Mouse (Mus musculus) natural killer cell, adult 2 months (primary cell): ENCODE results near the gene Ppm1h.

Source experiments
- DNase-seq, 2 experiments: peaks; one replicate each; pipeline ENCODE4 v3.0.0; 2022; ENCODE audit warnings: low spot score in 2 of 2

Ppm1h gene

DNA sequence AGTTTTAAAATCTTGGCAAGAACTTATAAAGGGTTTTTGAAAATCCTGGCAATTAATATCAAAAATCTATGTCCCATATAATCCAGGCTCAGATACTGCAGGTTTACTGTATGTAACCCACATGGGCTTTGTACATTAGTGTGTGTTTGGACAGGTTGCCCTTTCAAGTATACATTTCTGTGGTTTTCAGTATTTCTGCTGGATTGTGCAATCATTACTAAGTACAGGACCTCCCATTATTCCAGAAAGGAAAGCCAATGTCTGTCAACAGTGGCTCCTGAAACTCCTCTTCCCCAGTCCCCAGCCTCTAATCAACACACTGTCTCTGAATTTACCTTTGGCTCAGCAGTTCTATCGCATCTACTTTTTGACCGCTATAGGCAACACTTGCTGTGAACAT lies 66.4 kb downstream of the Ppm1h start:
- DNase-seq: no peak

DNA sequence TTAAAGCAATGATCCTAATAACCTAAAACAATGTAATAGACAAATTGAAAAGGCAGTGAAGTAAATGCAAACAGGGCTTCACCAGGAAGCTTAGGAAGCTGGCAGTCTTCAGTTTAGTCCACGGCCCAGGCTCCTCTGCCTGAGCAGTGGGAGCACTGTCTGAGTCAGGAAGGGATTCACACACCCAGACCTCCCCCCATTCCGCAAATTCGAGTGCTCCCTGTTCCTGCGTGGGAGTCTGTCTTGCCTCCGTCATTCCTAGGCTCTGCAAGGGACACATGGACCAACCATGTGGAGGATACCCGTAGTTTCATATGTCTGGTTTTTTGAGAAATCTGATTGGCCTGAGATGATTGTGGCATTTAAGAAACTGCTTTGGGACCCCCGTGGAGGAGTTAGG lies 67.6 kb downstream of the Ppm1h start:
- DNase-seq: no peak

DNA sequence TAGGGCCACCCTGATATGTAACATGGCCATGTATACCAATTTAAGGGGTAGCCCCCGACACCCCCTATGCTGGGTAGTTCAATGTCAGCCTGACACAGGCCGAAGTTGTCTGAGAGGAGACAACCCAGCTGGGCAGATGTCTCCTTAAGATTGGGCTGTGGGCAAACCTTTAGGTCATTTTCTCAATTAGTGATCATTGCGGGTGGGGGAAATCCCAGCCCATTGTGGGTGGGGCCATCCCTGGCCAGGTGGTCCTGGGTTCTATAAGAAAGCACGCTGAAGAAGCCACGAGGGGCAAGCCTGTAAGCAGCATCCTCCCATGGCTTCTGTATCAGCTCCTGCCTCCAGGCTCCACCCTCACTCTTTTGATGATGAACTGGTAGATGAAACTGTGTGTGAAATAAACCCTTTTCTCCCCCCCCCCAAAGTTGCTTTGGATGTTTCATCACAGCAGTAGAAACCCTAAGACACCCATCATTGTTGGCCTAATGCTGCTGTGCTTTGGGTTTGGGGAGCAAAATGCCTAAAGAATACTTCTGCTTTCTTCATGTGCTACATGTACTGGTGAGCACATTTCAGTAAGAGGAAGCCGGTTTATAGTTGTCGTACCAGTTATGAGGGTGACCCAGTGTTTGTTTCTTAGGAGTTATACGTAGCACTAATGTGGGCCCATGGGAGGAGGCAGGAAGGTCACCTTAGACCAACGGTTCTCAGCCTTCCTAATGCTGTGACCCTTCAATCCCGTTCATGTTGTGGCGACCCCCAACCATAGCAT lies 68.8 kb downstream of the Ppm1h start:
- DNase-seq: no peak

GRCm38 (mm10) chr10:122748361-122748951 lies 69.9 kb downstream of the Ppm1h start:
- DNase-seq: no peak

- no peak for DNase-seq
Observed at GRCm38 (mm10) chr10:122749071-122749470, 70.5 kb downstream of the Ppm1h start.

DNA sequence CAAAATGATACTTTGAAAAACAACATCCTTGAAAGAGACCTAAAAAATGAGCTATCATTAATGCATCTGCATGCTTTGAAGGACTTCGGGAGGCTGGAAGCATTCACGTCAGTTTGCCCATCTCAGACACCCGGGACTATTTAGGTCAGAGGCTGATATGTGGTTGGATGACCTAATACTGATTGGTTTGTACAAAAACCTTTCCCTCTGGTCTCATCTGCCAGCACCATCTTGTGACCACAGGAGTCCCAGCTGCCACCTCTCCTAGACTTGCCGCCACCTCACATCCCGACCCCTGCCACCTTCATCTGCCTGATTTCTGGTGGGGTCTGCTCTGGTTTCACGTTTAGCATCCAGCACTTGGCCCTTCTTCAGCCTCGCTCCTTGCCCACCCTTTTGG lies 71.3 kb downstream of the Ppm1h start:
- DNase-seq: no peak

- DNase-seq: no peak
Observed at GRCm38 (mm10) chr10:122752950-122753923, 74.7 kb downstream of the Ppm1h start.

DNA sequence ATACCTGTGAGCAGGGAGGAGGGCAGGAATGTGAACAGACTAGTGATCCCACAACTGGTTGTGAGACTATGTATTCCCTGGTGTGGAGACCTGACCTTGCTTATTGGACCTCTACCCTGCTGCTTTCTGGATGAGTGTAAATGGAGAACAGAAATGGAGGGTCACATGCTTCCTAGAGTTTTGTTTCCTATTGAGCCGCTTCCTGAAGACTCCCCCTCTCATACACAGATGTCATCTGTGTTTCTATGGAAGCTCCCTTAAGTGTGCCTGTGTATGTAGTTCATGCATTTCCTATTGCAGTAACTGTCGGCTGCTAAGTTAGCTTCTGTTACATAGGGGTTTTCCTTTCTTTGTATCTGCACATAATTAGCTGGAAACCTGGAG lies 75.4 kb downstream of the Ppm1h start:
- DNase-seq: no peak

GRCm38 (mm10) chr10:122754967-122755366 lies 76.4 kb downstream of the Ppm1h start:
- no peak for DNase-seq

DNA sequence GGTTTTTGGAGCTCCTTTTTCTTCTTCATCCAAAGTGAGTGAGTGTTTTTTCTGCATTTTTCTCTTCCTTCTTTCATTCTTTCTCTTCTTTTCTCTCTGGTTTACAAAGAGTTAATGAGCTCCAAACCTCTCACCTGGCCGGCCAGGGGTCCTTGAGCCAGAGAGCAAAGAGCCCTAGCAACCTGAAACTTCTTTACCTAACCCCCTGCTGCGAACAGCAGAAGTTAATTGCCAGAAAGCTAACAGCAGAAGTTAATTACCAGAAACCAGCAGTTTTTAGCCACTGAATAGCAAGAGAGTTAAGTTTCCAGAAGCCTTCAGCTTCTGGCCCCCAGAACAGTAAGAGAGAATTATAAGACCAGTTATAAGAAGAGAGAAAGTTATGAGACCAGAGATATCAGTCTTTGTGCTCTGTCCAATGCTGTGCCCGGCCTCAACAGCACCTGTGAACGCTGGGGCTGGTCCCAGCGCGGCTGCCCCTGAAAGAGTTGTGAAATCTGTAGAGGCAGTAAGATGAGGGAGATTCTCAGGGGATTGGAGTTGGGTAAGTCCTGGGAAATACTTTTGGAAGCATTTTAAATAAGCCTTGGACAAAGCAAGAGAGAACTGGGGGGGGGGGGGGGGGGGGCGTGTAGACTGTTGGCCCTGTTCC lies 78.4 kb downstream of the Ppm1h start:
- no peak for DNase-seq

- no peak for DNase-seq
Observed at GRCm38 (mm10) chr10:122757727-122758126, 79.2 kb downstream of the Ppm1h start.

DNA sequence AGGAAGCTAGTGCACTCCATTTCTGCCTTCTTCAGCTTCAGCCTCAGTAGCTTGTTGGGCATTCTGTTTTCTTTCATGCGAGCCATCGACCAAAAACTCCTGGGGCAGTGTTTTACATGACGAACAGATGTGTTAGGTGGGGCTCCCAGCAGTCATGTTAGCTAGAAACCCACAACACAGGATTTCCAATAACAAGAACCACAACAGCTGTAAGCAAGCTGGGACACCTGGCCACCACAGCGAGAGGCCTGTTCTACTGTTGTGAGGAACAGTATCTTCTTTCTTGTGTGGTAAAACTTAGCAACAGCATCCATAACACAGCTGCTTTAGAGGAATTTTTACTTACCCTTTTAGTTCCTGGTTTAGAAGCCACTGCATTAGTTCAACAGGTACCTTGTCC lies 79.8 kb downstream of the Ppm1h start:
- peak; percentile 7 to 26 for DNase-seq

DNA sequence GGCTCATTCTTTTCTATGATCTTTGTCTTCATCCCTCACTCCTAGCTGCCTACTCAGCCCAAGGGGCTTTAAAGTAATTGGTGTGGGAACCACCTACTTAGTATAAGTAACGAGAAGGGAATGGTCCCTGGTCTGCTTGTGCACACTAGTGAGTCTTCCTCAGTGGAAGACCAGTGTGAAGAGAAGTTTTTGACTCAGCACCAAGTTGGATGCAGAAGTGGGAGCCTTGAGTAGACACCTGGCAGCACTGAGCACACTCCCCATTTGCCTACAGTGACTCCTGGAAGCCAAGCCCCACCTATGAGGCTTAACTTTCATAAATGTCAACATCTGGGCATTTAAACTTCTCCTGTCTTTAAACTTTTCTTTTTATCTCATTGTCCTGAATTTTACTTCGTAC lies 81.2 kb downstream of the Ppm1h start:
- no peak for DNase-seq

DNA sequence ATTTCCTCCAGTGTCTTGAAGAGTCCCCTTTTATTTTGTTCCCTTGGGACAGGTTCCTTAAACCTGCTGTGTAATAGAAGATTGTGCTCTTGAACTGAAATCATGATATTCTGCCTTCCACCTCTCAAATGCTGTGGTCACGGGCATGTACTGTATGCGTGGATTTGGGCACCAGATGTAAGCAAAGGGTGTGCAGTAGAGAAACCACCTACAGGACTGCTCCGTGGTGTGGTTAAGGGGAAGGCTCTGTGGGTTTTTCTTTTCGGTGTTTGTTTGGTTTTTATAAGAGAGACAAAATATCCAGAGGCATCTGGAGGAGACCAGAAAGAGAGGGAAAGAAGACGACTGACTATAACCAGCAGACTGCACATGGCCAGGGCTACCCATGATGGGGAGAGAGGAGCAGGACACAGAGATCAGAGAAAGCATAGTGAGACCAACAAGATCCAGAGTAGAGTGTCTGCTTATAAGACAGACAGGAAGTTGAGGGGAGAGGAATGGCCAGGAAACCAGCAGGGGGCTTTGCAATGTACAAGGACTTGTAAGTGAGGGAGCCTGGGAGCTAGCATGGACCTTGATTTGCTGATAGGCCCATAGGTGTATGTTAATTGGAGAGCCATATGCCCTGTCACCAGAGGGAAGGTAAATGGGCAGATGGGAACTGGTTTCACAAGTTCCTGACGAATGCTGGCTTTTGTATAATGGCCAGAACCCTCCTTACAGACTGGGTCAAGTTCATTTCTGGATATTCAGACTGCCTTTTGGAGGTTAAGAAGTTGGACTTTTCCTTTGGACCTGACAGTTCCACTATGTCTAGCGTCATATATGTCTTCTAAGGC lies 82.1 kb downstream of the Ppm1h start:
- no peak for DNase-seq

- no peak for DNase-seq
Observed at GRCm38 (mm10) chr10:122762772-122763511, 84.4 kb downstream of the Ppm1h start.

GRCm38 (mm10) chr10:122763596-122763995 lies 85.0 kb downstream of the Ppm1h start:
- no peak for DNase-seq

- DNase-seq: no peak
Observed at GRCm38 (mm10) chr10:122764653-122765052, 86.1 kb downstream of the Ppm1h start.

GRCm38 (mm10) chr10:122765521-122765920 lies 87.0 kb downstream of the Ppm1h start:
- no peak for DNase-seq

- no peak for DNase-seq
Observed at GRCm38 (mm10) chr10:122765992-122766391, 87.4 kb downstream of the Ppm1h start.

- no peak for DNase-seq
Observed at GRCm38 (mm10) chr10:122768204-122768892, 89.8 kb downstream of the Ppm1h start.
